25 mouse cellular contexts compared by ENCODE assay signal in genomic region chr12:41710608-41711007, GRCm38 (mm10).
DNase-seq lines count a peak whose midpoint lies in the region; ATAC-seq and TF ChIP-seq lines count a peak whose summit lies in the region.
"Had no signal": no experiment of that assay in that cellular context is flagged by ENCODE, and none has a peak within 500 bp of the region (broad histone marks: within the 10 kb centered on the region; RNA-seq: fewer than 3 reads in every experiment).

No protein-coding gene starts in this region.

- no peaks in the 10 kb centered on the region for H3K9me3 ChIP-seq in liver, embryonic 11.5 days (ENCODE audit: control insufficient read depth, low read length)
- H3K9me3 ChIP-seq: embryonic facial prominence, embryonic 10.5 days; G1E; heart, embryonic 15.5 days; hindbrain, embryonic 10.5 days; hindbrain, embryonic 15.5 days had no signal

- H3K27ac ChIP-seq in cerebellum, adult 2 months (ENCODE audit: insufficient read depth, low read length), result no peak overlapping the region
- no peak overlapping the region for H3K27ac ChIP-seq in liver, embryonic 11.5 days (ENCODE audit: low read depth, low read length)
- H3K27ac ChIP-seq: embryonic facial prominence, embryonic 10.5 days; heart, adult 2 months; heart, embryonic 15.5 days; hindbrain, embryonic 10.5 days; hindbrain, embryonic 15.5 days had no signal

- no peaks in the 10 kb centered on the region for H3K27me3 ChIP-seq in cerebellum, adult 2 months (ENCODE audit: control insufficient read depth, insufficient read depth, low read length)
- no peaks in the 10 kb centered on the region for H3K27me3 ChIP-seq in liver, embryonic 11.5 days (replicated peaks; ENCODE audit: control insufficient read depth, insufficient read depth, low read length)
- H3K27me3 ChIP-seq: heart, embryonic 15.5 days; hindbrain, embryonic 15.5 days had no signal

- peak; percentile 87 for ATAC-seq in cerebellum, adult (ENCODE audit: insufficient number of reproducible peaks, low FRiP score, low TSS enrichment)
- no peak for ATAC-seq in liver, embryonic 11.5 days (replicated peaks; ENCODE audit: low FRiP score)
- no peak for ATAC-seq in frontal cortex, adult (ENCODE audit: low TSS enrichment)
- ATAC-seq: CD4-positive, CD25-positive, alpha-beta regulatory T cell, adult 4 months; forebrain, embryonic 16.5 days; inflammation-experienced regulatory T-cells, adult 6 months had no signal

- no peak for DNase-seq in cerebellum, postnatal 4 days (ENCODE audit: low spot score in 2 of 2)
- DNase-seq in brain, adult 2 months (ENCODE audit: low read depth, low spot score), result peak; percentile 70
- peak; percentile 48 to 73 for DNase-seq in cerebellum, adult 2 months
- DNase-seq in cerebellum, postnatal 10 days, result peak; percentile 69 to 75
- no peak for DNase-seq in adrenal gland, adult (ENCODE audit: inconsistent age in 2 of 2, low spot score in 1 of 2)
- no peak for DNase-seq in liver, embryonic 11.5 days (ENCODE audit: low spot score)
- DNase-seq: adrenal gland, postnatal 14 days; B cell, adult 2 months; gastrocnemius, postnatal 14 days; heart, adult 2 months; heart, postnatal 14 days; kidney, adult 11 months; kidney, adult 9 months had no signal

- TF ChIP-seq POLR2A in cerebellum, adult 2 months (IDR thresholded peaks at IDR 0.05; ENCODE audit: borderline replicate concordance, insufficient read depth, low read length), result no peak

- no peak overlapping the region for H3K9ac ChIP-seq in liver, embryonic 11.5 days (ENCODE audit: low read depth, low read length)
- H3K9ac ChIP-seq: heart, embryonic 15.5 days; hindbrain, embryonic 15.5 days had no signal

- no peak overlapping the region for H3K4me3 ChIP-seq in cerebellum, adult 2 months (replicated peaks; ENCODE audit: insufficient read depth, low read depth, low read length)
- H3K4me3 ChIP-seq in liver, embryonic 11.5 days (ENCODE audit: low read depth, low read length), result no peak overlapping the region
- H3K4me3 ChIP-seq: embryonic facial prominence, embryonic 10.5 days; erythroblast, embryonic 14.5 days; heart, adult 2 months; heart, embryonic 15.5 days; hindbrain, embryonic 10.5 days; hindbrain, embryonic 15.5 days had no signal

- 3% methylated on average over 2 of the region's 2 CpGs for WGBS in cerebellum, adult 2 months
- 79% methylated on average over 2 of the region's 2 CpGs for WGBS in liver, embryonic 11.5 days

- H3K36me3 ChIP-seq in liver, embryonic 11.5 days (ENCODE audit: control insufficient read depth, insufficient read depth, low read length), result no peaks in the 10 kb centered on the region
- H3K36me3 ChIP-seq: embryonic facial prominence, embryonic 10.5 days; G1E; heart, embryonic 15.5 days; hindbrain, embryonic 10.5 days; hindbrain, embryonic 15.5 days had no signal

- TF ChIP-seq CTCF in cerebellum, adult 2 months (IDR thresholded peaks at IDR 0.05; ENCODE audit: borderline replicate concordance, insufficient read depth, low read depth, low read length), result no peak

- no peak overlapping the region for H3K4me2 ChIP-seq in liver, embryonic 11.5 days
- H3K4me2 ChIP-seq: heart, embryonic 11.5 days; heart, embryonic 15.5 days; hindbrain, embryonic 15.5 days had no signal

- H3K4me1 ChIP-seq in cerebellum, adult 2 months (ENCODE audit: control insufficient read depth, insufficient read depth, low read length), result no peaks in the 10 kb centered on the region
- no peaks in the 10 kb centered on the region for H3K4me1 ChIP-seq in liver, embryonic 11.5 days (replicated peaks; ENCODE audit: control insufficient read depth, insufficient read depth, low read length)
- H3K4me1 ChIP-seq: embryonic facial prominence, embryonic 10.5 days; heart, embryonic 15.5 days; hindbrain, embryonic 10.5 days; hindbrain, embryonic 15.5 days had no signal

Comparison
In these comparisons a context has a peak if more than half of its experiments do, and no peak if none do; other contexts are left out.
1. DNase-seq: peak in brain, adult 2 months (single experiment), cerebellum, adult 2 months (2 of 2) and cerebellum, postnatal 10 days (2 of 2); none in cerebellum, postnatal 4 days (0 of 2), adrenal gland, adult (0 of 2) and liver, embryonic 11.5 days (single experiment).